Mouse (Mus musculus) cortical plate, adult 2 months (tissue): ENCODE measurements around the gene St8sia4.

Experiments used
- CTCF ChIP-seq: fragments of 200-500 bp; IDR thresholded peaks from 2 replicates; pipeline ENCODE4 v1.5.1; 2011; ENCODE audit warnings: mild to moderate bottlenecking, control low read depth, low read length; ENCODE audit not compliant: insufficient read depth; ENCODE audit errors: extremely low read depth
- POLR2A ChIP-seq: fragments of 200-500 bp; IDR thresholded peaks from 2 replicates; pipeline ENCODE4 v1.6.1; 2011; ENCODE audit warnings: mild to moderate bottlenecking, low read length, control low read depth; ENCODE audit not compliant: insufficient read depth; ENCODE audit errors: extremely low read depth

DNA sequence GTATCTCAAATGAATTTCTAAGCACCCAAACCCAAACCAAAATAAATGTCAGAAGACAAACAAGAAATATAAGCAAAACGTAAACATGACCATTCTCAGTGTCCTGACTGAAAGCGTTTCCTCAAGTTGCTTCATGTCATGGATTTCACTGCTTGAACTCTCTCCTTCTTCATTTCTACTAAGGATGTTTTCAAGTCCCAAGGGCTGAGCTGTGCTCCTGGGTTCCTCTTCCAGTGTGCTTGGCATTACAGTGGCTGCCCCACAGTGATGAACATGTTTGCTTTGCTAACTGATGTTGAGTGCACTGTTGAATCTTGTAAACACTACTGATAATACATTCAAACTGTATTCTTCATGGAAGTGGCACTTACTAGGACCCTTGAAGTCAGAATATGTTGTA is 76.3 kb downstream of the St8sia4 start:
- no peak for TF ChIP-seq POLR2A
- no peak for TF ChIP-seq CTCF
